8 mouse cellular contexts compared by ENCODE assay signal in the genomic region with DNA sequence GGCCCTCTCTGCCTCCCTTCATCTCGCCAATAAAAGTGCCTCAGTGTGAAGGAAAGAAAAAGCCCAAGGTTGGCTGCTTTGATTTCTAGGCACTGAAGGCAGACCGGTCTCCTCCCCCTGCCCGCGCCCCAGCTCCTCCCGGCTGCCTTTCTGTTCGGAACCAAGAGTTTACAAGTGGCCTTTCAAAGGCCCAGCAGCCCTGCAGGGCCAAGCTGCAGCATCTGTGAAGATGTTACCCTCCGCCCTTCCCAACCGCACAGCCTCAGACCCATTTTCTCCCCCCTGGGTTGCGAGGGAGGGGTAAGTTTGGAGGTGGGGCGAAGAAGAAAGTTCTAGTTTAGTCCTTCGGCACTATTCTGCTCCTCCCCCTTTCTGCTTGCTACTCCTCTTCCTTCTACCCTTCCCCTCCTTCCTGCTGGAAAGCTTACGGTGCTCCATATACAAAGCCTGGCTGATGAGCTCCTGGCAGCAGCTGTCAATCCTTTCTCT.
DNase-seq lines count a peak whose midpoint lies in the region; ATAC-seq and TF ChIP-seq lines count a peak whose summit lies in the region.

No protein-coding gene starts in this region.

- H3K27ac ChIP-seq in heart, embryonic 12.5 days (ENCODE audit: poor library complexity, severe bottlenecking): peak overlapping the region; percentile 99
- H3K27ac ChIP-seq in ES-E14 (ENCODE audit: insufficient read depth, low read depth, low read length, poor library complexity, severe bottlenecking): peak overlapping the region; percentile 79
- H3K27ac ChIP-seq in limb, embryonic 14.5 days (replicated peaks; ENCODE audit: low read depth, low read length): peak overlapping the region; percentile 92

- WGBS in heart, embryonic 12.5 days: 2% methylated on average over 12 of the region's 12 CpGs
- 2% methylated on average over 12 of the region's 12 CpGs for WGBS in limb, embryonic 14.5 days

- peak overlapping the region; percentile 19 for H3ac ChIP-seq in myocyte (ENCODE audit: control insufficient read depth, insufficient read length)

- in situ Hi-C loops in ES-E14 (cut with MboI; ENCODE audit: low sequenced_read_pairs in 2 of 2, unreplicated experiment in 2 of 2): loop anchor here in 1 of 2 experiments (25.0 kb wide), 1 partner anchor 1072 kb away; a partner anchor contains a TSS

- peak overlapping the region; percentile 82 for H3K4me2 ChIP-seq in heart, embryonic 12.5 days
- peak overlapping the region; percentile 70 for H3K4me2 ChIP-seq in limb, embryonic 14.5 days (replicated peaks; ENCODE audit: low read depth, low read length, severe bottlenecking)
- peak overlapping the region; percentile 97 for H3K4me2 ChIP-seq in myocyte (ENCODE audit: low read depth)

- peaks cover 29% of the 10 kb centered on the region for H3K4me1 ChIP-seq in heart, embryonic 12.5 days (replicated peaks)
- peaks cover 4 to 15% of the 10 kb centered on the region in 2 experiments; a peak in 3 of 4 replicates for H3K4me1 ChIP-seq in ES-E14 (ENCODE audit: control insufficient read depth in 2 of 2, insufficient read depth in 2 of 2, low read length in 2 of 2, poor library complexity in 1 of 2)
- H3K4me1 ChIP-seq in limb, embryonic 14.5 days (ENCODE audit: control insufficient read depth, insufficient read depth, low read length): peaks cover 14% of the 10 kb centered on the region

- intact Hi-C loops in heart, postnatal 25 days (cut with DNase I): loop anchor here (5.0 kb wide), 2 partner anchors 102 to 667 kb away; a partner anchor contains a TSS

- H3K9ac ChIP-seq in heart, embryonic 12.5 days: peak overlapping the region; percentile 74
- peak overlapping the region; percentile 97; the same call in 1 of the 2 replicates for H3K9ac ChIP-seq in ES-E14 (ENCODE audit: insufficient read depth, low read depth, low read length, poor library complexity, severe bottlenecking)
- peak overlapping the region; percentile 72 for H3K9ac ChIP-seq in limb, embryonic 14.5 days (ENCODE audit: low read depth, low read length, severe bottlenecking)

- no peaks in the 10 kb centered on the region for H3K36me3 ChIP-seq in heart, embryonic 12.5 days
- H3K36me3 ChIP-seq in ES-E14 (ENCODE audit: control insufficient read depth, insufficient read depth, low read length, poor library complexity, severe bottlenecking) (no peaks in the 10 kb centered on the region), myocyte (ENCODE audit: control insufficient read depth, insufficient read depth) (no peaks in the 10 kb centered on the region)
- no peaks in the 10 kb centered on the region for H3K36me3 ChIP-seq in limb, embryonic 14.5 days (ENCODE audit: control insufficient read depth, insufficient read depth, low read length)

- TF ChIP-seq POLR2A in limb, embryonic 14.5 days (IDR thresholded peaks at IDR 0.05; ENCODE audit: borderline replicate concordance, extremely low read depth, insufficient read depth, insufficient read length): 0 out of 2 replicates have a peak, but pooled peaks have one; percentile 5
- peak; percentile 49 for TF ChIP-seq POLR2A in myocyte (IDR thresholded peaks at IDR 0.05; ENCODE audit: insufficient read length, low read depth)

- H3K4me3 ChIP-seq in heart, embryonic 12.5 days: peak overlapping the region; percentile 67
- H3K4me3 ChIP-seq in ES-E14 (ENCODE audit: insufficient read depth in 1 of 2, low read depth in 1 of 2, low read length in 2 of 2, poor library complexity in 1 of 2, severe bottlenecking in 1 of 2): peak overlapping the region; percentile 88 to 89
- peak overlapping the region; percentile 54 for H3K4me3 ChIP-seq in limb, embryonic 14.5 days (replicated peaks; ENCODE audit: low read length)
- H3K4me3 ChIP-seq in myocyte: peak overlapping the region; percentile 37

- DNase-seq in heart, postnatal 25 days (ENCODE audit: low spot score): no peak
- no peak for DNase-seq in ES-E14 (ENCODE audit: low read depth, low spot score)
- peak; percentile 88 for DNase-seq in gastrocnemius, adult 18-20 months (ENCODE audit: low spot score)
- DNase-seq in limb, embryonic 14.5 days (ENCODE audit: low spot score): peak; percentile 80
- no peak for DNase-seq in layer of hippocampus, postnatal 36 days
- DNase-seq in c-Kit-positive CD71-positive TER-119-positive erythroid progenitor cells, embryonic 14.5 days (ENCODE audit: low spot score): no peak

- no peaks in the 10 kb centered on the region for H3K79me2 ChIP-seq in myocyte (ENCODE audit: control insufficient read depth, insufficient read depth)

- no peaks in the 10 kb centered on the region for H3K27me3 ChIP-seq in heart, embryonic 12.5 days (replicated peaks)
- H3K27me3 ChIP-seq in limb, embryonic 14.5 days (ENCODE audit: control insufficient read depth, insufficient read depth, low read length): no peaks in the 10 kb centered on the region
- no peaks in the 10 kb centered on the region for H3K27me3 ChIP-seq in myocyte (ENCODE audit: control insufficient read depth, insufficient read depth, insufficient read length)

- ATAC-seq in heart, embryonic 12.5 days (ENCODE audit: insufficient number of reproducible peaks, low FRiP score): peak; percentile 18
- peak; percentile 56 for ATAC-seq in limb, embryonic 14.5 days (ENCODE audit: low FRiP score, low read depth)

- no peaks in the 10 kb centered on the region for H3K9me3 ChIP-seq in heart, embryonic 12.5 days (replicated peaks)
- no peaks in the 10 kb centered on the region for H3K9me3 ChIP-seq in ES-E14 (ENCODE audit: control insufficient read depth, insufficient read depth, low read depth, low read length)
- no peaks in the 10 kb centered on the region for H3K9me3 ChIP-seq in limb, embryonic 14.5 days (ENCODE audit: control insufficient read depth, low read length)

TF ChIP-seq in ES-E14, 5 proteins besides CTCF, POLR2A, EP300 and RAD21:
- TF ChIP-seq CHD2 (IDR thresholded peaks at IDR 0.05; ENCODE audit: low read depth, low read length) (no peak), HCFC1 (IDR thresholded peaks at IDR 0.05; ENCODE audit: borderline replicate concordance, insufficient read depth, low read length) (no peak), ZNF384 (IDR thresholded peaks at IDR 0.05; ENCODE audit: low read depth, low read length) (no peak), MAFK (IDR thresholded peaks at IDR 0.05; ENCODE audit: insufficient read depth, low read depth, low read length) (no peak), ZC3H11A (IDR thresholded peaks at IDR 0.05; ENCODE audit: borderline replicate concordance, low read depth, low read length) (no peak)

TF ChIP-seq in myocyte, 11 proteins besides CTCF, POLR2A, EP300 and RAD21:
- TF ChIP-seq USF1 (IDR thresholded peaks at IDR 0.05; ENCODE audit: low read depth) (no peak), E2F4 (IDR thresholded peaks at IDR 0.05; ENCODE audit: insufficient read depth) (no peak), TCF3 (IDR thresholded peaks at IDR 0.05; ENCODE audit: insufficient read length, low read depth) (no peak), MYOG (IDR thresholded peaks at IDR 0.05; ENCODE audit: control insufficient read depth in 1 of 3, insufficient read depth in 1 of 3, insufficient read length in 2 of 3, low read depth in 2 of 3) (no peak), SRF (IDR thresholded peaks at IDR 0.05; ENCODE audit: control insufficient read depth, insufficient read length, low read depth) (no peak), REST (IDR thresholded peaks at IDR 0.05; ENCODE audit: insufficient read depth, insufficient read length) (no peak), MYOD1 (IDR thresholded peaks at IDR 0.05; ENCODE audit: control insufficient read depth in 1 of 3, insufficient read length in 2 of 3, low read depth in 2 of 3) (no peak), MAX (IDR thresholded peaks at IDR 0.05; ENCODE audit: low read depth) (no peak), CEBPB (IDR thresholded peaks at IDR 0.05; ENCODE audit: insufficient read depth, poor library complexity, severe bottlenecking) (no peak), POLR2AphosphoS2 (IDR thresholded peaks at IDR 0.05; ENCODE audit: insufficient read length, low read depth) (no peak), TCF12 (IDR thresholded peaks at IDR 0.05; ENCODE audit: insufficient read depth, poor library complexity, severe bottlenecking) (no peak)

Comparison
In these comparisons a context has a peak if more than half of its experiments do, and no peak if none do; other contexts are left out.
1. H3K4me3 ChIP-seq: peak in every context shown above with its lines; median percentile 88 in ES-E14; 67 in heart, embryonic 12.5 days; 54 in limb, embryonic 14.5 days; 37 in myocyte.
2. DNase-seq: peak in gastrocnemius, adult 18-20 months (single experiment) and limb, embryonic 14.5 days (single experiment); none in heart, postnatal 25 days (single experiment), ES-E14 (single experiment), layer of hippocampus, postnatal 36 days (0 of 2) and c-Kit-positive CD71-positive TER-119-positive erythroid progenitor cells, embryonic 14.5 days (single experiment).
3. Peak in every context shown above with its lines, with median percentiles within 50 percentile points of each other: H3K27ac ChIP-seq, H3K4me2 ChIP-seq and H3K9ac ChIP-seq.